Mouse (Mus musculus): ENCODE data around the gene Mmp9. TPM values are rescaled to one million over a fixed set of nuclear protein-coding genes. Genes with fewer than 3 reads are reported as not detected.

The Mmp9 gene
- 0.40 TPM for polyA plus RNA-seq (2014; fragmentation: Illumina TruSeq; extraction: RNeasy Lipid Tissue Mini Kit (QIAGEN cat#74804); ENCODE audit: low read depth, low replicate concordance)

GRCm38 (mm10) chr2:164940140-164940830 lies at the start of gene Mmp9:
Gene Mmp9 (plus strand): TSS chr2:164940780.

GRCm38 (mm10) chr2:164911086-164912048 lies 29.2 kb upstream of the Mmp9 start, which contains the start of gene Zfp335:
Gene Zfp335 (minus strand): TSS chr2:164911757.

GRCm38 (mm10) chr2:164960716-164961441 lies 20.3 kb downstream of the Mmp9 start, which contains the start of gene Slc12a5:
Gene Slc12a5 (plus strand): TSS chr2:164960802.

Other genes starting within 250 kb of the Mmp9 start
- not detected for gene Spint4, start 242.3 kb upstream of the Mmp9 start, polyA plus RNA-seq (2014; fragmentation: Illumina TruSeq; extraction: RNeasy Lipid Tissue Mini Kit (QIAGEN cat#74804); ENCODE audit: low read depth, low replicate concordance)
- not detected for gene Spint5, start 225.5 kb upstream of the Mmp9 start, polyA plus RNA-seq (2014; fragmentation: Illumina TruSeq; extraction: RNeasy Lipid Tissue Mini Kit (QIAGEN cat#74804); ENCODE audit: low read depth, low replicate concordance)
- gene Wfdc3, start 194.8 kb upstream of the Mmp9 start, polyA plus RNA-seq (2014; fragmentation: Illumina TruSeq; extraction: RNeasy Lipid Tissue Mini Kit (QIAGEN cat#74804); ENCODE audit: low read depth, low replicate concordance), result 1.2 TPM
- gene Dnttip1, start 194.8 kb upstream of the Mmp9 start, polyA plus RNA-seq (2014; fragmentation: Illumina TruSeq; extraction: RNeasy Lipid Tissue Mini Kit (QIAGEN cat#74804); ENCODE audit: low read depth, low replicate concordance), result 2.1 TPM
- 1.3 TPM for gene Ube2c, start 170.9 kb upstream of the Mmp9 start, polyA plus RNA-seq (2014; fragmentation: Illumina TruSeq; extraction: RNeasy Lipid Tissue Mini Kit (QIAGEN cat#74804); ENCODE audit: low read depth, low replicate concordance)
- not detected for gene Tnnc2, start 160.8 kb upstream of the Mmp9 start, polyA plus RNA-seq (2014; fragmentation: Illumina TruSeq; extraction: RNeasy Lipid Tissue Mini Kit (QIAGEN cat#74804); ENCODE audit: low read depth, low replicate concordance)
- 1.1 TPM for gene Snx21, start 155.0 kb upstream of the Mmp9 start, polyA plus RNA-seq (2014; fragmentation: Illumina TruSeq; extraction: RNeasy Lipid Tissue Mini Kit (QIAGEN cat#74804); ENCODE audit: low read depth, low replicate concordance)
- 1.7 TPM for gene Acot8, start 135.9 kb upstream of the Mmp9 start, polyA plus RNA-seq (2014; fragmentation: Illumina TruSeq; extraction: RNeasy Lipid Tissue Mini Kit (QIAGEN cat#74804); ENCODE audit: low read depth, low replicate concordance)
- 1.5 TPM for gene Zswim3, start 135.7 kb upstream of the Mmp9 start, polyA plus RNA-seq (2014; fragmentation: Illumina TruSeq; extraction: RNeasy Lipid Tissue Mini Kit (QIAGEN cat#74804); ENCODE audit: low read depth, low replicate concordance)
- 3.4 TPM for gene Zswim1, start 118.1 kb upstream of the Mmp9 start, polyA plus RNA-seq (2014; fragmentation: Illumina TruSeq; extraction: RNeasy Lipid Tissue Mini Kit (QIAGEN cat#74804); ENCODE audit: low read depth, low replicate concordance)
- not detected for gene Spata25, start 112.2 kb upstream of the Mmp9 start, polyA plus RNA-seq (2014; fragmentation: Illumina TruSeq; extraction: RNeasy Lipid Tissue Mini Kit (QIAGEN cat#74804); ENCODE audit: low read depth, low replicate concordance)
- 52.2 TPM for gene Ctsa, start 107.9 kb upstream of the Mmp9 start, polyA plus RNA-seq (2014; fragmentation: Illumina TruSeq; extraction: RNeasy Lipid Tissue Mini Kit (QIAGEN cat#74804); ENCODE audit: low read depth, low replicate concordance)
- not detected for gene Neurl2, start 107.3 kb upstream of the Mmp9 start, polyA plus RNA-seq (2014; fragmentation: Illumina TruSeq; extraction: RNeasy Lipid Tissue Mini Kit (QIAGEN cat#74804); ENCODE audit: low read depth, low replicate concordance)
- 0.44 TPM for gene Pltp, start 83.1 kb upstream of the Mmp9 start, polyA plus RNA-seq (2014; fragmentation: Illumina TruSeq; extraction: RNeasy Lipid Tissue Mini Kit (QIAGEN cat#74804); ENCODE audit: low read depth, low replicate concordance)
- 4.1 TPM for gene Pcif1, start 61.5 kb upstream of the Mmp9 start, polyA plus RNA-seq (2014; fragmentation: Illumina TruSeq; extraction: RNeasy Lipid Tissue Mini Kit (QIAGEN cat#74804); ENCODE audit: low read depth, low replicate concordance)
- gene Zfp335, start 29.0 kb upstream of the Mmp9 start, polyA plus RNA-seq (2014; fragmentation: Illumina TruSeq; extraction: RNeasy Lipid Tissue Mini Kit (QIAGEN cat#74804); ENCODE audit: low read depth, low replicate concordance), result 0.16 TPM
- gene Slc12a5, start 20.0 kb downstream of the Mmp9 start, polyA plus RNA-seq (2014; fragmentation: Illumina TruSeq; extraction: RNeasy Lipid Tissue Mini Kit (QIAGEN cat#74804); ENCODE audit: low read depth, low replicate concordance), result 1.7 TPM
- 9.3 TPM for gene Ncoa5, start 94.1 kb downstream of the Mmp9 start, polyA plus RNA-seq (2014; fragmentation: Illumina TruSeq; extraction: RNeasy Lipid Tissue Mini Kit (QIAGEN cat#74804); ENCODE audit: low read depth, low replicate concordance)
- 0.49 TPM for gene Cd40, start 114.8 kb downstream of the Mmp9 start, polyA plus RNA-seq (2014; fragmentation: Illumina TruSeq; extraction: RNeasy Lipid Tissue Mini Kit (QIAGEN cat#74804); ENCODE audit: low read depth, low replicate concordance)
- not detected for gene 1700025C18Rik, start 150.0 kb downstream of the Mmp9 start, polyA plus RNA-seq (2014; fragmentation: Illumina TruSeq; extraction: RNeasy Lipid Tissue Mini Kit (QIAGEN cat#74804); ENCODE audit: low read depth, low replicate concordance)